Mouse (Mus musculus) heart, adult 2 months (tissue): Measurements from ENCODE around the gene Mad2l2.

ENCODE experiments used
- CTCF ChIP-seq: fragments of 200-600 bp; IDR thresholded peaks from 2 replicates; pipeline ENCODE4 v1.8.1; 2022; ENCODE audit warnings: antibody characterized with exemption, mild to moderate bottlenecking, moderate library complexity
- EP300 ChIP-seq: fragments of 200-500 bp; IDR thresholded peaks from 2 replicates; pipeline ENCODE4 v1.6.1; 2011; ENCODE audit warnings: low read depth, low read length, control low read depth; ENCODE audit not compliant: insufficient read depth

DNA sequence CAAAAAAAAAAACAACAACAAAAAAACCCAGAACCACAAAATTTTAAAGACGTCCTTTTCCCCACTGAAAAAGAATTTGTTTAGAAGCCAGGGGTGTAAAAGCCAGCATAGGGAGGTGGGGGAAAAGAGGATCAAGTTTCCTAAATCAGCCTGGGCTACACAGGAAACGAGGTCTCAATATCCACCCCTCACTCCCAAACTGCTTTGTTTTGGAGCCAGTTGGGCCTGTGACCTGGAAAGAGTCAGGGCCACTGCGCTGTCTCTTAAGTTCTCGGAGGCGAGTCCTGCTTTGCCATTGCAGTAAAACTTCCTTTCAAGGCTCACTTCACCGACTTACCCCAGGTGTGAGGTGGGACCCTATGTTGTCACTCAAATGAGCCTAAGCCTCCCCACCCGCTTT is 20.1 kb downstream of the Mad2l2 start:
- no peak for TF ChIP-seq CTCF
- no peak for TF ChIP-seq EP300
